Mouse (Mus musculus) hindbrain, embryonic 11.5 days (tissue): ENCODE data around the gene Gm614. TPM values are rescaled to one million over a fixed set of nuclear protein-coding genes. Genes with fewer than 3 reads are reported as not detected.
A peak's percentile ranks its signal among the peaks of the same experiment; 100 is the strongest.

Source experiments
- ATAC-seq: fragments of 200-750 bp; cut with Nextera tagmentation; 2 replicates; pipeline ENCODE4 v1.8.0; 2017; ENCODE audit warnings: mild to moderate bottlenecking, moderate TSS enrichment, moderate library complexity; ENCODE audit not compliant: low FRiP score
- DNase-seq: peaks from one replicate; pipeline ENCODE4 v3.0.0-alpha.2; 2015; ENCODE audit warnings: low spot score
- H3K27ac ChIP-seq: fragments of 300-500 bp; sonication (generic); 2 replicates; pipeline ENCODE4 v1.5.1; 2014; ENCODE audit warnings: mild to moderate bottlenecking, low read depth, low read length
- H3K27me3 ChIP-seq: fragments of 300-500 bp; sonication (generic); 2 replicates; pipeline ENCODE4 v1.6.1; 2014; ENCODE audit warnings: mild to moderate bottlenecking, low read length, moderate library complexity, mixed read lengths; ENCODE audit not compliant: control insufficient read depth, insufficient read depth
- H3K36me3 ChIP-seq: fragments of 300-500 bp; sonication (generic); 2 replicates; pipeline ENCODE4 v1.6.1; 2014; ENCODE audit warnings: mild to moderate bottlenecking, low read length, moderate library complexity, mixed read lengths; ENCODE audit not compliant: control insufficient read depth, insufficient read depth
- H3K4me1 ChIP-seq: fragments of 300-500 bp; sonication (generic); replicated peaks from 2 replicates; pipeline ENCODE4 v1.6.1; 2014; ENCODE audit warnings: low read length, mixed read lengths; ENCODE audit not compliant: control insufficient read depth, insufficient read depth
- H3K4me2 ChIP-seq: fragments of 300-500 bp; sonication (generic); replicated peaks from 2 replicates; pipeline ENCODE4 v1.6.1; 2014; ENCODE audit warnings: mild to moderate bottlenecking, low read depth, low read length
- H3K4me3 ChIP-seq: fragments of 300-500 bp; sonication (generic); 2 replicates; pipeline ENCODE4 v1.5.1; 2014; ENCODE audit warnings: low read depth, low read length
- H3K9ac ChIP-seq: fragments of 300-500 bp; sonication (generic); 2 replicates; pipeline ENCODE4 v1.6.1; 2014; ENCODE audit warnings: low read depth, low read length
- H3K9me3 ChIP-seq: fragments of 300-500 bp; sonication (generic); 2 replicates; pipeline ENCODE4 v1.6.1; 2016; ENCODE audit warnings: low read length; ENCODE audit not compliant: control insufficient read depth
- WGBS: fragments of 180-500 bp; shearing (Covaris S2); extraction: QIAGEN DNeasy Blood & Tissue Kit; methylation state at CpG from one replicate; pipeline ENCODE4 v1.1.7; 2014; 5-methylcytosine and 5-hydroxymethylcytosine counted together
- polyA plus RNA-seq: library from polyadenylated mRNA; unstranded; fragments of >200 nt; fragmentation: Nextera tagmentation; extraction: Ambion mirVana; gene quantifications from 2 replicates; pipeline ENCODE4 v1.2.1, GENCODE M21; 2014

Gm614 gene
- polyA plus RNA-seq, 1 experiment from 2014 or later, result not detected

DNA sequence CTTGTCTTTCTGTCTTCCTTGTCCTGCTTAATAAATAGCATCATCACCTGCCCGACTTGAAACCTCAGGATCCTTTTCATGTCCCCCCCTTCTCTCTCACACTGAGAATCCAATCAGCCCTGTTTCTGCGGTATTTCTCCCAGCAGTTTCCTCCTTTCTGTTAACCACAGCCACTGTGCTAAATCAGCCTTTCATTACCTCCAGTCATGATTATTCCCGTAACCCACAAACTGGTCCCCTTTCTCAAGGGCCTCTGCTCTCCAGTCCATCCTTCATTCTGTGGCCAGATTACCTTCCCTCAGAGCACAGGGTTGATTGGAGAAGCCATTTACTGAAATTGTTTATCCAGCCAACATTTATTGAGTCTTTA is 4.9 kb upstream of the Gm614 start, which contains the start of gene Gm20489:
TSS of gene Gm20489 (minus strand) at position 269 of the 370 bp plus-strand sequence.
- no peak for ATAC-seq
- WGBS, result 70% methylated on average over 3 of the region's 3 CpGs
- no peaks in the 10 kb centered on the region for H3K36me3 ChIP-seq

DNA sequence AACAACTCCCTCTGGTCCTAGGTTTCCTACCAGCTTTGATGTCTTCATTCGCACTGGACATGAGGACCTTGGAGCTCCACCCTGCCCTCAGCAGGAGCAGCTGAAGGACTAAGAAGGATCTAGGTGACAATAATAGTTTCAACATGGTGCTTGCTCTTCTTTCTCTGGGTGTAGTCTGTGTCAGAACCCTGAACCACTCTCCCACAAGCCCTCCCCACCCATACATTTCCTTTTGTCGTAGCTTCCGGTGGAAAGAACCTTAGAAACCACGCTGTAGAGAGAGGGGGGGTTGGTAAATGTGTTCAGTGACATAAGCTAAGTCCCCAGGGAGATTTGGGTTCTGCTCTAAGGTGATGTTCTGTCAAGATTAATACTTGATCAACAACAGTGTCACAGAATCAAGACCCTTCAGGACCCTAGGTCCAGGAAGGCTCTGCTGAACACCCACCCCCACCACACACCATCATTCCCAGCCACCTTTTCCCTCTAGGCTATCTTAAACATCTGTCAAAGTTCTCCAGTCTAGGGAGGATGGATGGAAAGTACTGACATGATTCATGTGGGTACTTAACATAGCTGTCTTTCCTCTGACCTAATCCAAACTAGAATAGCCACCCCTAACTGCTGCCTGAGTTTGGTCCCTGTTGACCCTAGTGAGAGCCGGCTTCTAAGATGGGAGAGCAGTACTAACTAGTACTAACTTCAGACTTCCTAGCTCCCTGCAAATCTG is 4.4 kb upstream of the Gm614 start, which contains the start of gene Il2rg:
TSS of gene Il2rg (minus strand) at position 231 of the 730 bp plus-strand sequence.
- no peaks in the 10 kb centered on the region for H3K27me3 ChIP-seq

More for the DNA sequence above, 4.9 kb upstream of the Gm614 start, which contains the start of gene Gm20489:
- no peaks in the 10 kb centered on the region for H3K27me3 ChIP-seq
- H3K9me3 ChIP-seq, result no peaks in the 10 kb centered on the region
- H3K4me1 ChIP-seq, result no peaks in the 10 kb centered on the region
- no peak within 1 kb of the TSS for H3K9ac ChIP-seq
- H3K4me3 ChIP-seq, result no peak within 1 kb of the TSS
- H3K27ac ChIP-seq, result no peak within 1 kb of the TSS
- no peak for DNase-seq
- no peak within 1 kb of the TSS for H3K4me2 ChIP-seq

DNA sequence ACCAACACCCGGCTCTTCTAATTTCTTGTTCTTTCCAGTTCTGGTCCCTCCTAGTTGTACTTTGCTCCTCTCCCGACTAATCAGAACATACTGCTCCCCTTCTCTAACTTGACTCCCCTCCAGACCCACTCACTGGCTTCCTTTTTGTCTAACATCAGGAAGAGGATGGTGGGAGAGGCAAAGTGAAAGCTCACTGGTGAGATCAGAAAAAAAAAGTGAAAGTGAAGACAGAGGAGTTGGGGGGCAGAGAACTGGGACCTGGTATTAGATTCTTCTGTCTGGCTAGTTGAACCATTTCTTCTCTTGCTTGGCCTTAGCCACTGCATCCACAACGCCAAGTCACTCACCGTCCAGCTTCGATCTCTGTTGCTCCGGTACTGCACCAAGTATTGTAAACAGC is 2.8 kb upstream of the Gm614 start:
- DNase-seq (no peak), ATAC-seq (no peak)
- 89% methylated on average over 6 of the region's 6 CpGs for WGBS
- Histone ChIP-seq H3K9me3 (no peaks in the 10 kb centered on the region), H3K4me2 (no peak overlapping the region), H3K4me1 (no peaks in the 10 kb centered on the region), H3K27ac (no peak overlapping the region), H3K27me3 (no peaks in the 10 kb centered on the region), H3K36me3 (no peaks in the 10 kb centered on the region), H3K9ac (no peak overlapping the region), H3K4me3 (no peak overlapping the region)

More for the DNA sequence above, 4.4 kb upstream of the Gm614 start, which contains the start of gene Il2rg:
- no peaks in the 10 kb centered on the region for H3K36me3 ChIP-seq
- no peak within 1 kb of the TSS for H3K27ac ChIP-seq
- ATAC-seq (no peak), DNase-seq (no peak)
- H3K4me2 ChIP-seq, result no peak within 1 kb of the TSS
- H3K4me1 ChIP-seq, result no peaks in the 10 kb centered on the region
- H3K4me3 ChIP-seq, result no peak within 1 kb of the TSS
- no peaks in the 10 kb centered on the region for H3K9me3 ChIP-seq
- WGBS, result 76% methylated on average over 5 of the region's 5 CpGs
- H3K9ac ChIP-seq, result no peak within 1 kb of the TSS

DNA sequence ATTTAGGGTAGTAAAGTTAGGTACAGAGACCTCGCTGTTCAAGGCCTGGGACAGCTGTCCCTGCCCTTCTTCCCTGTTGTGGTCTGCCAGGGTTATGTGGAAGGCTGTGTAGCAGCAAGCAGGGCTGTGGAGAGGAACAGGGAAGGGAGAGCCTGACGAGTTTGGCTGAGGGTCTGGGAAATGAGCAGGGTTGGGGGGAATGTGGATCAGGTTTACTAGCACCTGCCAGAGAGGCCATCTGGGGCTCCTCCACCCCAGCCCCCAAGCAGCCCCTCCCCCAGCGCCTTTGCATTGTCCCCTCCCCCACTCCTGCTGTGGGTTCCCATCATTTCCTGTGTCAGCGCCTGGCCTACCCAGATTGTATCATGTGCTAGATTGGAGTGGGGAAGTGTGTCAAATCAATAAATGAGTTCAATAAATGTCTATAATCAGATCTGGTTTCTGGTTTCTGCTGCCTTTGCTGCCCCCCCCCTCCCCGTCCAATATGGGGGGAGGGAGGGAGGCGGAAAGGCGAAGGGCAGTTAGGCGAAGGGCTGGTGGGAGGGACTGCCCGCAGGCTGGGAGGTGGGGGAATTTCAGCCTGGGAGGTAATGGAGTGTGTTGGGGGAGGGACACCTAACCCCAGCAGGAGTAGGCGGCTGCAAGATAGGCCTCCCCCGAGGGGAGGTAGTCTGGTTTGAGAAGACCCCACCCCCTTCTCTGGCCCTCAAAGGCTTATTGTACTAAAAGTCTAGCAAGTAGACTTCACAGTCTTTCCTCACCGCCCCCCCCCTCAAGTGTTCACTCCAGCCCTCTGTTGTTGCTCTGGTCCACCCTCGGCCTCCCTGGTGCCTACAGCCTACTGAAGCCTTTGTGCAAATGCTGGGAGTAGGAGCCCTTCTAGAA is 3.1 kb downstream of the Gm614 start:
- H3K4me2 ChIP-seq, result no peak overlapping the region
- no peak overlapping the region for H3K4me3 ChIP-seq

DNA sequence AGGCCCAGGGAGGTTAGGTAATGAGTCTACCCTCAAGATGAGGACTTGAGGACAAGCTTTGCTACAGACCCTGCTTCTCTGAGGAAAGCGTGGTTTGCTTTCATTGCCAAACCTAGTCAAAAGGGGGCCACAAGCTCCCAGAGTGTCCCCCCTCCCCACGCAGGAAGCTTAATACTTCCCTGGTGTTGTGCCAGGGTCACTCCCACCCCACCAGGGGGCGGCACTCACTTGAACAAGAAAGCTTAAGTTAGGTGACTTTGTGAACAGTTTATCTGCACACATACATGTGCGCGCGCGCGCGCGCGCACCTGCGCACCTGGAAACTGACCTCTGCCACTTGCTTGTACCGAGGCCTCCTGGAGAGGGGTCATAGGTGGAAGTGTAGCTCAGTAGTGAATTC is 7.2 kb downstream of the Gm614 start:
- WGBS, result 86% methylated on average over 13 of the region's 13 CpGs
- ATAC-seq, result no peak

More for the DNA sequence above, 3.1 kb downstream of the Gm614 start:
- no peaks in the 10 kb centered on the region for H3K9me3 ChIP-seq
- peak overlapping the region; percentile 81 for H3K27ac ChIP-seq
- ATAC-seq (peak; percentile 85), DNase-seq (peak; percentile 58)
- H3K36me3 ChIP-seq, result no peaks in the 10 kb centered on the region
- no peaks in the 10 kb centered on the region; the same call in 1 of the 2 replicates for H3K4me1 ChIP-seq
- 17% methylated on average over 8 of the region's 13 CpGs for WGBS
- no peaks in the 10 kb centered on the region for H3K27me3 ChIP-seq
- no peak overlapping the region for H3K9ac ChIP-seq

DNA sequence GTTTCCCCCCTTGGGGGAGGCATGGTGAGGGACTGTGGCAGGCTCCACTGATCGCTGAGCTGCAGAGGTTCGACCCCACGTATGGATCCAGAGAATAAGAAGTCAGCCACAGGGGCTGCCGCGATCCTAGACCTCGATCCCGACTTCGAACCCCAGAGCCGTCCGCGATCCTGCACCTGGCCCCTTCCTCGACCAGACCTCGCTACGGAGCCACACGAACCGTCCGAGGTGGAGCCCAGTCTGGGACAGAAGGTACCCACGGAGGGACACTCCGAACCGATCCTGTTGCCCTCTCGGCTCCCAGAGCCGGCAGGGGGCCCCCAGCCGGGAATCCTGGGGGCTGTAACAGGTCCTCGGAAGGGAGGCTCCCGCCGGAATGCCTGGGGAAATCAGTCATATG is 9.1 kb downstream of the Gm614 start:
- Histone ChIP-seq H3K4me1 (no peaks in the 10 kb centered on the region), H3K36me3 (no peaks in the 10 kb centered on the region), H3K27me3 (no peaks in the 10 kb centered on the region), H3K27ac (no peak overlapping the region), H3K9ac (peak overlapping the region; percentile 53), H3K9me3 (no peaks in the 10 kb centered on the region), H3K4me2 (peak overlapping the region; percentile 67), H3K4me3 (peak overlapping the region; percentile 45)
- WGBS, result 12% methylated on average over 25 of the region's 26 CpGs
- DNase-seq (peak; percentile 22), ATAC-seq (peak; percentile 42; the same call in 1 of the 2 replicates)

More for the DNA sequence above, 7.2 kb downstream of the Gm614 start:
- H3K4me1 ChIP-seq, result no peaks in the 10 kb centered on the region; the same call in 1 of the 2 replicates
- H3K4me3 ChIP-seq, result no peak overlapping the region
- H3K27me3 ChIP-seq, result no peaks in the 10 kb centered on the region
- H3K36me3 ChIP-seq, result no peaks in the 10 kb centered on the region
- no peak overlapping the region for H3K27ac ChIP-seq
- H3K9me3 ChIP-seq, result no peaks in the 10 kb centered on the region
- no peak overlapping the region for H3K9ac ChIP-seq
- no peak overlapping the region for H3K4me2 ChIP-seq
- DNase-seq, result peak; percentile 9

DNA sequence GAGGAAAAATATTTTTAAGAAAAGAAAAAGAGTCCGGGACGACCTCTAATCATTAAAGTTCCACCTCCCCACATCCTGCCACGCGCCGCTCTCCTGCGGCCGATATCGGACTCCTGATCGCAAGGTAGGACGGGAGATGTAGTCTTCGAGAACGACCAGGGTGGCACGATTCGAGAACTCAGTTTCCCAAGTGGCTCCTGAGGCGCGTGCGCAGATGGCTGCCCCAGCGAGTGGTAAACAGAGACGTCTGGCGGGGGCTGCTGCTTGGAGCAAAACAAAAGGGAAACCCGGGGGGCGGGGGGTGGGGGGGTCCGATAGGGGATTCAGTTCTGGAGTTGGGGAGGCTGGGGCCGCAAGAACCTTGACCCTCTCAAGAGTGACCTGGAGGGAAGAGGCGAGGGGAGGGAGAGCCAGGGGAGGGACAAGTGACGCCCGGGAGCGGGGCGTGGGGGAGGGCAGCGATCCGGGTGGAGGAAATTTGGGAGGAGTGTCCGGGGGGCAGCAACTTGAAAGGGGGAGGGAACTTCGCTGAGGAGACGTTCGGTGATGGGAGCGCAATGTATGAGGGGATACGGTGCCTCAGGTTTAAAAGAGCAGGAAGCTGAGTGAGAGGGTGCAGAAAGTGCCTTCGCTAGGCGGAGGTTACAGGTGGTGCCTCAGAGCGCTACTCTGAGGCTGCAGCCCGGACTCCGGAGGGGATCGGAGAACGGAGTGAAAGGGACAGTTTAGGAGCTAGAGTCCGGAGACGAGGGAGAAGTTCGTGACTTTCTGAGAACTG is 9.7 kb downstream of the Gm614 start, which contains the start of gene Foxo4:
TSS of gene Foxo4 (plus strand) at position 577 of the 778 bp plus-strand sequence.
- peak within 1 kb of the TSS; percentile 53 for H3K9ac ChIP-seq
- H3K27ac ChIP-seq, result no peak within 1 kb of the TSS
- ATAC-seq, result peak; percentile 83
- H3K9me3 ChIP-seq, result no peaks in the 10 kb centered on the region
- no peaks in the 10 kb centered on the region for H3K36me3 ChIP-seq
- no peaks in the 10 kb centered on the region for H3K4me1 ChIP-seq
- WGBS, result 17% methylated on average over 46 of the region's 47 CpGs
- peak within 1 kb of the TSS; percentile 45 for H3K4me3 ChIP-seq
- no peaks in the 10 kb centered on the region for H3K27me3 ChIP-seq
- peak; percentile 86 for DNase-seq
- peak within 1 kb of the TSS; percentile 67 for H3K4me2 ChIP-seq

DNA sequence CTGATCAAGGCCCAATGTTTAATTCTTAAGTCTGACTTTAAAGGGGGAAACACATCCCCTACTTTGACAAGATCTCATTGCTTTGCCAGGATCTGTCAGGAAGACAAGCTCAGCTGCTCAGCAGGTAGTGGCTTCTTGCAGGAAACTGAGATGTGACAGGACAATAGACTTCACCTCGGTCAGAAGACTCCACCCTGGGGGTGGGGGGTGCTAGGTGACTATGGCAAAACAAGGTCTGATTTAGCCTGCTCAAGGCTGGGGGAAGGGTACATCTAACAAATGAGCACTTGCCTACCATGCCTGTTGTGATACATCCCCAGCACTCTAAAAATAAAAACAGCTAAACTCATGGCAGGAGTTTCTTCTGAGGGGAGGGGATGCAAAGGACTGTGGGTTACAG is 18.8 kb downstream of the Gm614 start:
- no peak overlapping the region for H3K4me3 ChIP-seq
- 29% methylated on average over 1 of the region's 1 CpGs for WGBS
- H3K9me3 ChIP-seq, result no peaks in the 10 kb centered on the region
- H3K27me3 ChIP-seq, result no peaks in the 10 kb centered on the region
- H3K27ac ChIP-seq, result no peak overlapping the region
- no peak overlapping the region for H3K4me2 ChIP-seq
- H3K36me3 ChIP-seq, result no peaks in the 10 kb centered on the region
- ATAC-seq, result no peak
- no peaks in the 10 kb centered on the region for H3K4me1 ChIP-seq
- no peak for DNase-seq
- H3K9ac ChIP-seq, result no peak overlapping the region
